Mouse (Mus musculus) hindbrain, embryonic 11.5 days (tissue): ENCODE measurements around the gene Galnt15. TPM values are rescaled to one million over a fixed set of nuclear protein-coding genes. Genes with fewer than 3 reads are reported as not detected.

Experiments
- ATAC-seq: fragments of 200-750 bp; cut with Nextera tagmentation; 2 replicates; pipeline ENCODE4 v1.8.0; 2017; ENCODE audit warnings: mild to moderate bottlenecking, moderate TSS enrichment, moderate library complexity; ENCODE audit not compliant: low FRiP score
- DNase-seq: peaks from one replicate; pipeline ENCODE4 v3.0.0-alpha.2; 2015; ENCODE audit warnings: low spot score
- H3K27ac ChIP-seq: fragments of 300-500 bp; sonication (generic); 2 replicates; pipeline ENCODE4 v1.5.1; 2014; ENCODE audit warnings: mild to moderate bottlenecking, low read depth, low read length
- H3K27me3 ChIP-seq: fragments of 300-500 bp; sonication (generic); 2 replicates; pipeline ENCODE4 v1.6.1; 2014; ENCODE audit warnings: mild to moderate bottlenecking, low read length, moderate library complexity, mixed read lengths; ENCODE audit not compliant: control insufficient read depth, insufficient read depth
- H3K36me3 ChIP-seq: fragments of 300-500 bp; sonication (generic); 2 replicates; pipeline ENCODE4 v1.6.1; 2014; ENCODE audit warnings: mild to moderate bottlenecking, low read length, moderate library complexity, mixed read lengths; ENCODE audit not compliant: control insufficient read depth, insufficient read depth
- H3K4me1 ChIP-seq: fragments of 300-500 bp; sonication (generic); replicated peaks from 2 replicates; pipeline ENCODE4 v1.6.1; 2014; ENCODE audit warnings: low read length, mixed read lengths; ENCODE audit not compliant: control insufficient read depth, insufficient read depth
- H3K4me2 ChIP-seq: fragments of 300-500 bp; sonication (generic); replicated peaks from 2 replicates; pipeline ENCODE4 v1.6.1; 2014; ENCODE audit warnings: mild to moderate bottlenecking, low read depth, low read length
- H3K4me3 ChIP-seq: fragments of 300-500 bp; sonication (generic); 2 replicates; pipeline ENCODE4 v1.5.1; 2014; ENCODE audit warnings: low read depth, low read length
- H3K9ac ChIP-seq: fragments of 300-500 bp; sonication (generic); 2 replicates; pipeline ENCODE4 v1.6.1; 2014; ENCODE audit warnings: low read depth, low read length
- H3K9me3 ChIP-seq: fragments of 300-500 bp; sonication (generic); 2 replicates; pipeline ENCODE4 v1.6.1; 2016; ENCODE audit warnings: low read length; ENCODE audit not compliant: control insufficient read depth
- WGBS: fragments of 180-500 bp; shearing (Covaris S2); extraction: QIAGEN DNeasy Blood & Tissue Kit; methylation state at CpG from one replicate; pipeline ENCODE4 v1.1.7; 2014; 5-methylcytosine and 5-hydroxymethylcytosine counted together
- polyA plus RNA-seq: library from polyadenylated mRNA; unstranded; fragments of >200 nt; fragmentation: Nextera tagmentation; extraction: Ambion mirVana; gene quantifications from 2 replicates; pipeline ENCODE4 v1.2.1, GENCODE M21; 2014

Gene Galnt15
- polyA plus RNA-seq, 1 experiment from 2014 or later: 0.23 TPM

DNA sequence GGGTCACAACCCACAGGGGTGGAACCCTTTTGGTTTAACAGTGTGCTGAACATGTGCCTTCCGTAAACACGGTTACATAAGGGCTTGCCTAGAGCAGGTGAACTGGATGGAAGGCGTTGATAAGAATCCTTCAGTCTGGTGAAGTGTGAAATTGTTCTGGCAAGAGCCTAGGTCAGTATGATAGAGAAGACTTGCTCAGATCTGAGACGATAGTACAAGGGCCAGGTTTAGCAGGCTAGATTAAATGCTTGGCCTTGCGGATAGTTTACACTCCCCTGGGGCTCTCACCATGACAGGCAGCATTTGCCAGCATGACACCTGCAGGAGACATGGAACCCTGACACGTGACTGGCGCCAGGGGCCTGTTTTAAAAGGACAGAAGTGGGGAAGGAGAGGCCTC is 76.9 kb downstream of the Galnt15 start:
- no peaks in the 10 kb centered on the region for H3K27me3 ChIP-seq
- H3K36me3 ChIP-seq: no peaks in the 10 kb centered on the region
- H3K4me2 ChIP-seq: no peak overlapping the region
- H3K27ac ChIP-seq: no peak overlapping the region
- no peak overlapping the region for H3K4me3 ChIP-seq
- H3K9me3 ChIP-seq: no peaks in the 10 kb centered on the region
- no peaks in the 10 kb centered on the region for H3K4me1 ChIP-seq
- 57% methylated on average over 7 of the region's 7 CpGs for WGBS
- DNase-seq (no peak), ATAC-seq (no peak)
- H3K9ac ChIP-seq: no peak overlapping the region

DNA sequence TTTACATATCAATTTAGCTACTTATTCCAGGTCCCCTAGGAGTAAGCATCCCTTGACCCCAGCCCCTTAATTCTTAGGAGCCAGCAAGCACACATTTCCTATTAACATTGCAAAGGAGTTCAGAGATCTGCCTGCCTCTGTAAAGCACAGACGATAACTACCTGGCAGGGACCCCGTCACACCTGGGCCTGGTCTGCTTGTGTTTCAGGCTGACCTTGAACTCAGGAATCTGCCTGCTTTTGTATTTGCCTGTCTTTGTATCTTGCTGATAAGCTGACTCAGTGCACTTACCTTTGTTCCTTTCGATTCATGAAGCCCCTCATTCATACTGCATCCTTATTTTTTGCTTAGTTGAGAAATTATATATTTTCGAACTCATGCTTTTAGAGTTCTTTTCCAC is 78.1 kb downstream of the Galnt15 start:
- DNase-seq (no peak), ATAC-seq (no peak)
- Histone ChIP-seq H3K4me2 (no peak overlapping the region), H3K4me1 (no peaks in the 10 kb centered on the region), H3K27me3 (no peaks in the 10 kb centered on the region), H3K4me3 (no peak overlapping the region), H3K27ac (no peak overlapping the region), H3K36me3 (no peaks in the 10 kb centered on the region), H3K9me3 (no peaks in the 10 kb centered on the region), H3K9ac (no peak overlapping the region)
- 93% methylated on average over 4 of the region's 4 CpGs for WGBS

Other genes starting within 250 kb of the Galnt15 start
- 10.2 and 10.5 TPM in 2 replicates for gene Ankrd28, start 198.3 kb upstream of the Galnt15 start, polyA plus RNA-seq
- 12.6 and 17.9 TPM in 2 replicates for gene Oxnad1, start 56.4 kb downstream of the Galnt15 start, polyA plus RNA-seq
- 83.3 and 84.3 TPM in 2 replicates for gene Dph3, start 56.7 kb downstream of the Galnt15 start, polyA plus RNA-seq
- gene Msmb, start 113.0 kb downstream of the Galnt15 start, polyA plus RNA-seq: not detected in 2 replicates
- 101 and 103 TPM in 2 replicates for gene Ncoa4, start 130.9 kb downstream of the Galnt15 start, polyA plus RNA-seq
- 257 and 276 TPM in 2 replicates for gene Timm23, start 172.9 kb downstream of the Galnt15 start, polyA plus RNA-seq
- gene Parg, start 173.0 kb downstream of the Galnt15 start, polyA plus RNA-seq: 62.0 and 69.8 TPM in 2 replicates